Mouse (Mus musculus) heart, adult 11 months (tissue): ENCODE measurements around the gene Zfp296.
"Not testable (repeated sequence)": the region's sequence is repeated elsewhere in the genome, so short reads cannot be mapped to it uniquely, and the experiment has no call there.

Source experiments
- DNase-seq: peaks from one replicate; pipeline ENCODE4 v3.0.0; 2022

The Zfp296 gene

GRCm38 (mm10) chr7:19562643-19563410, 14.3 kb upstream of the Zfp296 start, which contains the start of gene Ppp1r37:
Gene Ppp1r37, minus strand, starts transcription at chr7:19563076.
- peak; percentile 96 for DNase-seq

- no peak for DNase-seq
Measured at GRCm38 (mm10) chr7:19563884-19564283, 13.2 kb upstream of the Zfp296 start.

GRCm38 (mm10) chr7:19564455-19564854, 12.6 kb upstream of the Zfp296 start:
- no peak for DNase-seq

- DNase-seq = no peak
Measured at GRCm38 (mm10) chr7:19565803-19566202, 11.3 kb upstream of the Zfp296 start.

- no peak for DNase-seq
Measured at GRCm38 (mm10) chr7:19567426-19567825, 9.7 kb upstream of the Zfp296 start.

- DNase-seq = no peak
Measured at GRCm38 (mm10) chr7:19569647-19570046, 7.4 kb upstream of the Zfp296 start.

- DNase-seq = peak; percentile 98
Measured at GRCm38 (mm10) chr7:19572926-19573775, 3.9 kb upstream of the Zfp296 start.

GRCm38 (mm10) chr7:19573776-19574140, 3.3 kb upstream of the Zfp296 start:
- DNase-seq = peak; percentile 91

- DNase-seq = no peak
Measured at GRCm38 (mm10) chr7:19575559-19575958, 1.5 kb upstream of the Zfp296 start.

GRCm38 (mm10) chr7:19577877-19578414, 859 bp downstream of the Zfp296 start:
- peak; percentile 97 for DNase-seq

- DNase-seq = no peak
Measured at GRCm38 (mm10) chr7:19578436-19578835, 1.3 kb downstream of the Zfp296 start.

GRCm38 (mm10) chr7:19579751-19580150, 2.7 kb downstream of the Zfp296 start:
- peak; percentile 91 for DNase-seq

GRCm38 (mm10) chr7:19580634-19581033, 3.5 kb downstream of the Zfp296 start:
- no peak for DNase-seq

GRCm38 (mm10) chr7:19586269-19586668, 9.2 kb downstream of the Zfp296 start:
- DNase-seq = no peak

GRCm38 (mm10) chr7:19589207-19589606, 12.1 kb downstream of the Zfp296 start:
- no peak for DNase-seq

GRCm38 (mm10) chr7:19589917-19590316, 12.8 kb downstream of the Zfp296 start:
- DNase-seq = peak; percentile 94

GRCm38 (mm10) chr7:19593061-19593730, 16.1 kb downstream of the Zfp296 start:
- no peak for DNase-seq

- DNase-seq = no peak
Measured at GRCm38 (mm10) chr7:19600562-19600961, 23.5 kb downstream of the Zfp296 start.

- no peak for DNase-seq
Measured at GRCm38 (mm10) chr7:19603055-19603454, 26.0 kb downstream of the Zfp296 start.

GRCm38 (mm10) chr7:19603849-19604605, 26.9 kb downstream of the Zfp296 start, which contains the start of gene Clasrp:
Gene Clasrp, minus strand, starts transcription at chr7:19604486.
- DNase-seq = peak; percentile 100

- not testable (repeated sequence) for DNase-seq
Measured at GRCm38 (mm10) chr7:19604606-19605214, 27.6 kb downstream of the Zfp296 start.

GRCm38 (mm10) chr7:19607291-19607690, 30.2 kb downstream of the Zfp296 start:
- DNase-seq = no peak
